ENCODE assay signal across 30 mouse cellular contexts in the genomic region with DNA sequence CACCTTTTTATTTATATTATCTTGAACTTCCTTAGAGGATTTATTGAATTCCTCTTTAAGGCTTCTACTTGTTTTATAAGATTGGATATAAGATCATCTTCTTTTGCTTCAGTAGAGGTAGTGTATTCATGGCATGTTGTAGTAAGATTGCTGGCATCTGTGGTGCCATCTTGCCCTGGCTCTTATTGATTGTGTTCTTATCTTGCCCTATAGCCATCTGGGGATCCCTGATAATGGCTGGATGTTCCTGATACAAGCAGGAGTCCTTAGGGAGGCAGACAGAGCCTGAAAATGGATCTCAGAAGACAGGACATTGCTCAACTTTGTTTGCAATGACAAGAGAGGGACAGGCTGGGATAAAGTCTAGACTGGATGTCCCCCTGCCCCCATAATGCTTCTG.
"Had no signal": no experiment of that assay in that cellular context is flagged by ENCODE, and none has a peak within 500 bp of the region (broad histone marks: within the 10 kb centered on the region; RNA-seq: fewer than 3 reads in every experiment).

No protein-coding gene starts in this region.

- H3K9ac ChIP-seq: heart, embryonic 12.5 days; heart, embryonic 13.5 days; heart, embryonic 15.5 days; hindbrain, embryonic 12.5 days; hindbrain, embryonic 13.5 days; hindbrain, embryonic 14.5 days; hindbrain, embryonic 15.5 days; intestine, embryonic 15.5 days; kidney, embryonic 15.5 days had no signal

- H3K27ac ChIP-seq: heart, embryonic 13.5 days; heart, embryonic 15.5 days; hindbrain, embryonic 10.5 days; hindbrain, embryonic 12.5 days; hindbrain, embryonic 13.5 days; hindbrain, embryonic 14.5 days; hindbrain, embryonic 15.5 days; hindbrain, postnatal 0 days; intestine, embryonic 15.5 days; kidney, embryonic 15.5 days; kidney, postnatal 0 days; layer of hippocampus, adult 2 months; left cerebral cortex, adult 2 months had no signal

- H3K4me1 ChIP-seq: heart, embryonic 12.5 days; heart, embryonic 13.5 days; heart, embryonic 15.5 days; hindbrain, embryonic 10.5 days; hindbrain, embryonic 12.5 days; hindbrain, embryonic 13.5 days; hindbrain, embryonic 15.5 days; intestine, embryonic 15.5 days; kidney, embryonic 15.5 days had no signal

- H3K27me3 ChIP-seq: heart, embryonic 12.5 days; heart, embryonic 13.5 days; heart, embryonic 15.5 days; hindbrain, embryonic 12.5 days; hindbrain, embryonic 13.5 days; hindbrain, embryonic 15.5 days; intestine, embryonic 15.5 days; kidney, embryonic 15.5 days had no signal

- H3K36me3 ChIP-seq: heart, embryonic 12.5 days; heart, embryonic 13.5 days; heart, embryonic 15.5 days; hindbrain, embryonic 10.5 days; hindbrain, embryonic 12.5 days; hindbrain, embryonic 13.5 days; hindbrain, embryonic 15.5 days; intestine, embryonic 15.5 days; kidney, embryonic 15.5 days had no signal

- DNase-seq: heart, postnatal 10 days; heart, postnatal 14 days; heart, postnatal 36 days; heart, postnatal 4 days; kidney, adult 11 months; kidney, adult 18-20 months; kidney, adult 2 months; kidney, adult 8-10 months; kidney, adult 9 months; kidney, postnatal 10 days; kidney, postnatal 14 days; kidney, postnatal 25 days; kidney, postnatal 36 days; kidney, postnatal 4 days; layer of hippocampus, adult 9-11 months; layer of hippocampus, postnatal 36 days had no signal

- H3K9me3 ChIP-seq: heart, embryonic 12.5 days; heart, embryonic 13.5 days; heart, embryonic 15.5 days; hindbrain, embryonic 10.5 days; hindbrain, embryonic 12.5 days; hindbrain, embryonic 13.5 days; hindbrain, embryonic 15.5 days; intestine, embryonic 15.5 days; kidney, embryonic 15.5 days had no signal

- H3K4me3 ChIP-seq: heart, embryonic 12.5 days; heart, embryonic 13.5 days; heart, embryonic 15.5 days; hindbrain, embryonic 10.5 days; hindbrain, embryonic 12.5 days; hindbrain, embryonic 13.5 days; hindbrain, embryonic 15.5 days; intestine, embryonic 15.5 days; kidney, embryonic 15.5 days; layer of hippocampus, adult 2 months; left cerebral cortex, adult 2 months had no signal
